Mouse (Mus musculus): ENCODE results near the gene Inpp5a.

DNA sequence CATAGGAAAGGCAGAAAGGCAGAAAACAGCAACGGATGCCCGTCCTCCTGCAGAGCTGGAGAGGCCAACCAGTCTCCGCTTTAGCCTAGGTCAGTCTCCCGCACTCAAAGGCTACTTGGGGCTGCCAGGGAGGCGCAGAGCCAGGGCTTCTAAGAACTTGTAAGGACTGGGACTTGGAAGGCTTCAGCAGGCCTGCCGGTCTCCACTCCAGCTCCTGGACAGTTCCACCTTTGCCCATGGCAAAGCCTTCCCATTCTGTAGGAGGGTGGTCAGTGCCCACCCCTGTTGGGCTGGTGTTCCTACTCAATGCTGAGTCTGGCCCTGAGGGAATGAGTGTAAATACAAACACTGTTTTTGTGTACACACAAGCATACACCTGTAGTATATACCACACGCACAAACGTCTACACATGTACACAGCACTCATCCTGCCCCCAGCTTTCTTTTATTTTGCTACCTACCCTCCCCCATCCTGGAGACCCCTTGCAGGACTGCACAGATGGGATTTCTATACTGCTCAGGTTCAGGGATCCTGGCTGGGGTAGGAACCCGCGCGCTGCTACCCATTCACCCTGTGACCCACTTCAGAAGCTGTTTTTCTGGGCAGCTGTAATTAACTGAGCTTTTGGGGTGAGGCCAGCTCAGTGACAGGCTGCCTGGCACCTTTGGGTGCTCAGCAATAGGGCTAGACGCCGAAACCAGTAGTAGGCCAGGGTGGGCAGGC, 25.5 kb upstream of the Inpp5a start:
- TF ChIP-seq POLR2A (IDR thresholded peaks at IDR 0.05; ENCODE audit: control insufficient read depth, low read depth, low read length) (no peak), CTCF (IDR thresholded peaks at IDR 0.05; ENCODE audit: control insufficient read depth, insufficient read depth, insufficient replicate concordance, low read depth, low read length) (no peak)
